Mouse (Mus musculus): ENCODE data around the gene Rnf130.
"Not testable (repeated sequence)": the region's sequence is repeated elsewhere in the genome, so short reads cannot be mapped to it uniquely, and the experiment has no call there.

The Rnf130 gene

DNA sequence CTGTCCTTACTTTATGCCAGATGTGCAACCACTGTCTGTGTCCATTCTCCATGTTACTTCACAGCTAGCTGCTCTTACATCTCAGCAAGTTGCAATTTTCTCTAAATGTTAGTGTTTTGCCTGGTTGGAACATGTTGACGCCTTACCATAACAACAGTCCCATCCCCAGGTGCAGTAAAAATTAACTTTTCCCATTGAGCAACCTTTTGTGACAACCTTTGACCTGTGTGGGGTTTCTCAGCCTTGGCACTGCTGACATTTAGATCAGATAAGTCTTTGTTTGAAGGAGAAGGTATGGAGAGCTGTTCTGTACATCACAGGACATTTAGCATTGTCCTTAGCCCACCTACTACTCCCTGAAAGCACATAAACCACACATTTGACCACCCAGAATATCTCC lies 64.7 kb downstream of the Rnf130 start:
- DNase-seq = no peak

DNA sequence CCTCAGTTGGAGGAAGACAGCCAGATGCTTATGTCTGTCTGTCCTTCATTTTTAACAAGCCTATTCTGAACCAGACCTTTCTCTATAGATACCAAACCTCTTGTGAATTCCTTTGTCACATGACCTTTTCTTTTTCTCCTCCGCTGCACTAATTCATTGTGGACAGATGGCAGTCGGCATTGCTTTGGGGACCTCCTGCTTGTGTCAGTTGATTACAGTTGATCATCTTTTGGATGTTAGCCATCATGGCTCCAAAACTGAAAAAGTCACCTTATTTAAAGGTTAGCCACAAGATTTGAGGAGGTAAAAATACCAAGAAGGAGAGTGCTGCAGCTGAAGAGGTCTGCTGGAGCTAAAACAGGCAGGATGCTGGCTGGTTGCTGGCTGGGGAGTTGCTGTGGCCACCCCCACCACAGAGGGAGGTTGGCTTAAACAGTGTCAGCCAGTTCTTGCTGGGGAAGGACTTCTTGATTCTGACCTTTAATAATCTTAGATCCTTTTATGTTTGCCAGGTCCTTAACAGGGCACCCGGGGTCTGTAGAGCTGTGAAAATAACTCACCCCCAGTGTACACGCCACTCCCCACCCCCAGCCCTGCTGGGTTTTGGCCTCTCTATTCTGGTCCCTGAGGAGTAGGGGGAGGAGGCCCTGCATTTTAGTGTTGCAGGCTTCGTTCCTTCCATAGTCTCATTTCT lies 66.0 kb downstream of the Rnf130 start:
- peak; percentile 76 for DNase-seq

DNA sequence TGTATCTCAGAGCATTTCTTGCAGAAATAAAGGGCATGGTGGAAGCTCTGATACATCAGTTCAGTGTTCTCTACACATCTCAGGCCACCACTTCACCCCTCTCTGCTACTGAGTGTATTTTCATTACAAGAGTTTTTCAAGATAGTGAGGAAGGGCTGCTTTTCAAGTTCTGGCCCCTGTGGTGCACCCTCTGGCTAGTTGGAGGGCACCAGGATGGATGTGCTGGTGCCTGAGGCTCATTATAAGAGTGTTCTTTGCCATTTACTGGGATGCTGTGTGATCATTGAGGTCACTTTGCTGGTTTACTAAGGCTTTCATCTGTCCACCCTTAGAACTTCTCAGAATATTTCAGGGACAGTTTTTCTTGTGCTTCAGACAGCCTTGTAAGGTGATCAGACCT lies 66.5 kb downstream of the Rnf130 start:
- DNase-seq = no peak

DNA sequence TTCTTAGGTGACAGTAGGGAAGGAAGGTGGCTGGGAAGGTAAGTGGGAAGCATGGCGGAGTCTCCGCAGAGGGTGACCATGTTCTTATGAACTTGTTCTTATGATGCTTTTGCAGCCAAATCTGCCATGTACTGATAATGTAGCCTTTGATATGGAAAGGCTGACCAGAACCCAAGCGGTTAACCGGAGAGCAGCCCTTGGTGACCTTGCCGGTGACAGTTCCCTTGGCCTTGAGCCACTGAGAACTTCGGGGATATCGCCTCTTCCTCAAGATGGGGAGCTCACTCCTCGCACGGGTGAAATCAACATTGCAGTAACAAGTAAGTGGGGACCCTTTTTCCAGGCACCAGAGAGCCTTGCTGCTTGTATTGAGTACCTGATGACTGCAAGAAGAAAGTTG lies 70.5 kb downstream of the Rnf130 start:
- DNase-seq = no peak

DNA sequence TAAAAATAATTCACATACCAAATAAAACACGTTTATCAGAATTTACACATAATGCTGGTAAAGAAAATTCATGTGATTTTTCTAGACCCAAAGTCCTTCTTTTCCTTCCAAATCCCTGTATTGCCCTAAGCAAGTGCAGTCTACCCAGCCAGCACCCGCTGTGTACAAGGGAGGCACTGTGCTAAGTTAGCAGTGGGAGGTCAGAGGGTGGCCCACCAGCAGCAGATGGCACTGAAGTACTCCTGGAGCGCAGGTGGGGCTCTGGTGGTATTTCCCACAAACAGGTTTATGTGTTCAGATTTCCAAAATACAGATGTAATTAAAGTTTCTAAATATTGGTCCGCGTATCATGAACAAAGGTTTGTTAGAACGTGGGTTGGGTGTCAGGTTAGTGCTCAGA lies 71.9 kb downstream of the Rnf130 start:
- no peak for DNase-seq

DNA sequence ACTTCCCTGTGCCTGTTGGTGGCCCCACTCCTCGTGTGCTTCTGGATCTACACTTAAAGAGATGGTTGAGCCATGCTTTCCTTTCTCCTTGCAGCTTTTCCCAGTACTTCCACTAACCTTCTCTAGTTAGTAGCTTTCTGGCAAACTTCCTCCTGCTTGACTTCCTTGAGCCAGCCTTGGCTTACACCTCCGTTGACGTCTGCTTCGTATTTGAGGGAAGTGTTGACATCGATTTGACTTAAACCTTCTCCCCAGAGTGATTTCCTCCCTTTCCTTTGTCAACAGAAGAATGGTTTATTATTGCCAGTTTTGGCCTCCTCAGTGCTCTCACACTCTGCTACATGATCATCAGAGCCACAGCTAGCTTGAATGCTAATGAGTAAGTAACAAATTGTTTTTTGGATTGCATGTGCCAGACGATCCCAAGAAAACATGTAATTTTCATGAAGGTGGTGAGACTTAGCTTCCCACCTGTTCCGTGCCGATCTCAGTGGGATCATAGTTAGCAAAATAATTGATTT lies 73.9 kb downstream of the Rnf130 start:
- DNase-seq = no peak

DNA sequence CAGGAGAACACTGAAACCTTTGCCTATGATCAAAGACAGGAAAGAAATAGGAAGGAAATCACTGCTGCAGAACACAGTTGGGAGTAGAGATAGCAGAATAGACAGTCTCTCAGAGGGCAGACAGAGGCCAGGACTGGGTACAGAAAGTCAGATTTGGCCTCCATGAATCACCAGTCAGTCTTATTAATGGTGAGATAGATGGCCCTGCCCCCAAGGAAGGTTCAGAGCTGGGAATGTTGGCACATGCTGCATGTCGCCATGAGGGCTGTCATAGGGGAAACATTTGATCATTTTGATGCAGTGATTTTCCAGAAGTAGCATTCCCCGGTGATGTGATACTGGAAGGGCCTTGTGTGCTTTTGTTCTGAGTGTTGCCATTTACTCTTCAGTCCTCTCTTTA lies 74.5 kb downstream of the Rnf130 start:
- DNase-seq = no peak

DNA sequence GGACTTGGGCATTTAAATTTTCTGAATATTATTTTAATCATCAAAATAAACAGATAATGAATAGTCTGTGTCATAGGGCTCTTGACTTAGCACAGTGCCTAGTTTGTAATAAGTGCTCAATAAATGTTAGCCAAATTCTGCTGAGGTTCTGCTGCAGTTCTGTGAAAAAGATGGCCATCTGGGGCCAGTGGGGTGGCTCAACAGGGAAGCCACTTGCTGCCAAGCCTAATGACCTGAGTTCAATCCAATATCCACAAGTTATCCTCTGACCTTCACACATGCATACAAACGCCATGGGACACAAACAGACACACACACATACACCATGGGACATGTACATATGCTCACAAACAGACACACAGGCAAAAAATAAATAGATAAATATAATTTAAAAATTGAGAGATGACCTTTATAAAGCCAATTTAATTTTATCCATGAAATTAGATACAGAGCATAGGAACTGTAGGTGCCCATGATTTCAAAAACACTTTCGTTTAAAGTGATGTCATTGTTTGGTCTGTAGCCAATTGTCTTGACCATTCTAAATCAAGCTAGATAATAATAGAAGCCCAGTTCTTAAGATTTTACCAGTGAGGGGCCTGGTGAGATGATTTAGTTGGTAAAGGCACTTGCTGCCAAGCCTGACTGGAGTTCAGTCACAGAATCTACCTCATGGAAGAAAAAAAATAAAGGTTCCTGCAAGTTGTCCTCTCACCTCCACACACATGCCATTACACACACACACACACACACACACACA lies 75.6 kb downstream of the Rnf130 start:
- no peak for DNase-seq

DNA sequence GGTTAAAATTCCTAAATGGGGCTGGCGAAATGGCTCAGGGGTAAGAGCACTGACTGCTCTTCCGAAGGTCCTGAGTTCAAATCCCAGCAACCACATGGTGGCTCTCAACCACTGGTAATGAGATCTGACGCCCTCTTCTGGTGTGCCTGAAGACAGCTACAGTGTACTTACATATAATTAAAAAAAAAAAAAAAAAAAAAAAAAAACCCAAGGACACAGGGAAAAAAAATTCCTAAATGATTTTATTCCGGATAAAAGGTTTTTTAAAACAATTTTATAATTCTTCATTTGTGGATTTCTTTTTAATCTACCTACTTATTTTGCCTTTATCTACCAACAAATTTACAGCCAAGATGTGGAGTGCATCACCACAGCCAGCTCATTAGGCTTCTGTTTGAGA lies 76.8 kb downstream of the Rnf130 start:
- not testable (repeated sequence) for DNase-seq

DNA sequence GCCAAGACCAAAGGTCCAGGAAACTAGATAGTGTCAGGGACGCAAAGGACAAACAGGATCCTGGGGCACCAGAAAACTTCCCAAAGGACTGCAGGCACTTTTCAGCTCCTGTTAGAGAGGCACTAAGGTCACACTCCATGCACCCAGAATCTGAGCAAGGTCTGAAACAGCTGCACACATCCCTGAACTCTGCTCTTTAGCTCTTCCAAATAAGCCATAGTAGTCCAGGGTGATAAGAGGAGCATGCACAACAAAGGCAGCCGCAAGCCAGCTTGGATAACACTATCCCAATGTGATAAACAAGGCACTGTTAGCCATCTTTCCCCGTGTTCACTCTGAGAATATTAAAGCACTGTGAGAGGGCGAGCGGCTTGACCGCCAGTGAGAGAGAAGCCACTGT lies 78.9 kb downstream of the Rnf130 start:
- DNase-seq = no peak

DNA sequence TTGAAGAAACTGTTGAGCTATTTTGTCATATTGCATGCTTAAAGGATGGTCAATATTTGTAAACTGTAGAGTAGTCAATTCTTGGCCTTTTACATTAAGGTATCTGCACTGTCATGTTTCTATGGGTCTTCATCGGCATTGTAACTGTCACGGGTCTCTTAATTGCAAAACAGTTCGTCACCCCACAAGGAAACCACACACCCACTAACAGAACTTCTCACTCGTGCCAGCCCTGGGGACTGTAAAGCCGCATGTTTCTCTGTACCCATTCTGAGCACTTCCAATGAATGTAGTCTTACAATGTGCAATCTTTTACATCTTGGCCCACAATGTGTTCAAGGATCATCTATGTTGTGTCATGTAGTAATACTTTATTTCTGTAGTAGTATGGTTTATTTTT lies 80.1 kb downstream of the Rnf130 start:
- DNase-seq = no peak

DNA sequence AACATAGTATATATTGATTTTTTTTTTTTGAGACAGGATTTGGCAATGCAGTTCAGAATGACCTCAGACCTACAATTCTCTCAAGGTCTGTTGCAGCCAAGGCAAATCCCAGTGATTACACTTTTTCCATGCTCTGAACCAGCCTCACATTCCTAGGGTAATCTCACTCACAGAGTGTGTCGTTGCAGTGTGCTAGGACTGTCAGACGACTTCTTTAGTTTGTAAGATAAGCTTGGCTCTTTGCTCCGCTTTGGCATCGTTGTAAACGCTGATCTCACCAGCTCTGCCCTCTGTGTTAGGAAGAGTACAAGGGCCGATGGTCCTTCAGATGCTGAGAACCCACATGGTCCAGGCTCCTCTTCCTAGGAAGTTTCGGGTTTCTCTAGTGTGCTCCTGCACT lies 80.9 kb downstream of the Rnf130 start:
- no peak for DNase-seq

DNA sequence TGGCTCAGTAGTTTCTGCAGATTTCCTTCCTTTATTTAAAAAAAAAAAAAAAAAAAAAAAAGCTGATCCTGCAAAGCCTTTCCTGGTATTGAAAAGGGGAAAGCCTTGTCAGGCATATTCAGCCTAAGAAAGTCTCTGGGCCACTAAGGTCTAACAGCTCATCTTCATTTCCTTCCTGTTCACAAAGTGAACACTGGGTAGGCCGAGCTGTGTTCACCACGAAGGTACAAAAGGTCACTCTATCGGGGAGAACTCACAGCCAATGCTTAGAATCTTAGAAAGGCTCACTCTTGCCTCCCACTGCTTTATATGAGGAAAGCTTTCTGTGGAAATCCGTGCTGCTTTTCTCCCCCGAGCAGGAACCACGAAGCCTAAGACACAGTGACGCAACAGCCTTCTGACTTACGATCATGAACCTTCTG lies 83.7 kb downstream of the Rnf130 start:
- DNase-seq = no peak

DNA sequence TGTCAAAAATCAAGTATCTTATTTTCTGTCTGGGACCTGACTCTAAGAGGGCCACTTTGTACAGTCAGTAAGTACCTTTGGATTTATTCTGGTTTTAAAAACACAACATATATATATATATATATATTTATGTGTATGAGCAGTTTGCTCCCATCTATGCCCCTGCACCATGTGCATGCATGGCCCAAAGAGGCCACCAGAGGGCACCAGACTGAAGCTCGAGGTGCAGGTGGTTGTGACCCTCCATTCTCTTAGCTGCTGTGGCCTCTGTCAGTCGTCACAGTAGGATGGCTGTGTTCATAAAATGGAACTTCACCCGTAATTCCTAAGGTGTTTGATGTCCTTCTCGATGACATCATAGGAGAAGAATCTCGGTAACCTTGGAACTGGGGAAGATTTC lies 89.2 kb downstream of the Rnf130 start:
- DNase-seq = peak; percentile 77

DNA sequence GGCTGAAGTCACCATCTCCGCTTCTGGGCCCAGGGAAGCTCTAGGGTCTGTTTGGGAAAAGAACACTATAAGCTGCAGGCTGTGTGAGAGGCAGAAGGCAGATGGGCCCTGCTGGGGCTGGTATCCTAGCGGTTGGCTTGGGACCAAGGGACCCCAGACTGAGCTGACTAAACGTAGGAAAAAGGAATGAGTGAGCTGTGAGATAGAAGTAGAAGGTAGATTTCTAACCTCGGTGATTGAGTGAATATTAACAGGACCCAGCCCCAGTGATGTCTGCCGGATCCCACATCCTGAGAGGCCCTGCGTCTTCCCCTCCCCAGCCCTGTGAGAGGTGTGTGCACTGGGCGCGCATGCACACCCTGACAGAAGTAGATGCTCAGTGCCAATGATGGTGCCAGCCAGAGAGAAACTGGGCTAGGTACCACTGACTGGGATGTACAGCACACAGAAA lies 97.5 kb downstream of the Rnf130 start:
- no peak for DNase-seq

DNA sequence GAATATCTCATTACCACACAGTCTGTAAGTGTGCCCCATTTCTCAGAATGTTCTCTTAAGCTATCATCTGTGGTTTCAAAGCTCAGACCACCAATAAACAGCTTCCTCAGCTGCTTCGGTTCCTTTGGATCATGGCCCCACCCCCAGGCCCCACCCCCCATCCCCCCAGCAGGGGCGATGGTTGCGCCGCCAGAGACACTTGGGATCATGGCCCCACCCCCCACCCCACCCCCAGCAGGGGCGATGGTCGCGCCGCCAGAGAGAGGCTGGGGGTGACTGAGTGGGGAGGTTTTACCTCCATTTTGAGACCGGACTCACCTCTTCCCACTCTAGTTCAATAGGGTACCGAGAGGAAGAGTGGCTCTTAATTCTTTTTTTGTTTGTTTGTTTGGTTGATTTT lies 102.6 kb downstream of the Rnf130 start:
- DNase-seq = peak; percentile 11

DNA sequence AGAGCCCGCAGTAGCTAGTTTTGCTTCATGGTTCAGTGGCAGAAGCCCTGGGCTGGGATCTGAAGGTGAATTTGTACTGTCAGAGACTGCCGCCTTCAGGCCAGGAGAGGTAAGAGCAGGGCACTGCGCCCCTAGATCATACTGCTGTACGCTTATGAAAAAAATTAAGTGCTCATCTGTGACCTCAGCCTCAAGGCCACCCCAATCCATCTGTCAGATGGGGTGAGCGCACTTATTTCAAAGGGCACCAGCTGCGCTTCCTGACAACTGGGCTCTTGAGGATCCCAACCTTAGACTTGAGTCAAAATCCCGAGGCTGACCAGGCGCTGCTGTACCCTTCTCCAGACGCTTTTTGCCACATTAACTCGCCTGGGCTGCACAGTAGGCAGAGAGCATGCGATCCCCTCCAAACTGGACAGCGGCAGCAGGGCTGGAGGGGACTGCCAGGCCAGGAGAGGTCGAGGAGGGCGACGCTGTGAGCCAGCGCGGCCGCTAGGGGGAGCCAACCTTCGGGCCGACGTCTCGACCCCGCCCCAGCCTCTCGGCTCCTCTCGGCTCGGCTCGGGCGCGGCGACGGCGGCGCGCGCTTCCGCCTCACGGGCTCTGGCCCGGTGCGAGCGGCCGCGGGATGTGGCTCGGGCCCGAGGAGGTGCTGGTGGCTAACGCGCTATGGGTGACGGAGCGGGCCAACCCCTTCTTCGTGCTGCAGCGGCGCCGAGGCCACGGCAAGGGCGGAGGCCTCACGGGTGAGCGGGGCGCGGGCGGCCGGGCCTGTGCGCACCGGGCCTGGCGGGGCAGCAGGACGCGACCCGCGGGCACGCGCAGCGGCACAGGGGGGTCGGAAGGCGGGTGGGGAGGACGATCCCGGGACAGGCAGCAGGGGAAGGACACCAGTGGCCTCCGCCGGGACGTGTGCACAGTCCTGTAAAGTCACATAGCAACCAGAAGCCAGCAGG lies 105.9 kb downstream of the Rnf130 start, which contains the start of gene Tbc1d9b:
TSS of gene Tbc1d9b (plus strand) at position 586 of the 956 bp plus-strand sequence.
- DNase-seq = peak; percentile 92

DNA sequence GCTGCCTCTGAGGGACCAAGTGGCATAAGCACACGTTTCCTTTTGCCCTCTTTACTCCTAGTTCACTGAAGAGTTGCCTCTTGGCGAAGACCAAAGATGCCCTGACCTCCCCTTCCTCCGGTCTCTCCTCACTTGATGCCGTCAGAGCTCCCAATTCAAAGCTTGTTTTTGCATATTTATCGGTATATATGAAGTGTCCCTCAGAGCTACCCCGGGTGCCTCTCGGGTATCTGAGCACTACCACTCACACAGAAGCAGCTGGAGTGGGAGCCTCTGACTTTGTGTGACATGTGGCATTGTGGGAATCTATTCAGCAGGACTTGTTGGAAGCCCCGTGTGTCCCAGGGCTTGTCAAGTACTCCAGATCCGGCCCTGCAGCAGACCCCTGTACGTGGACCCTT lies 106.7 kb downstream of the Rnf130 start:
- DNase-seq = peak; percentile 29

DNA sequence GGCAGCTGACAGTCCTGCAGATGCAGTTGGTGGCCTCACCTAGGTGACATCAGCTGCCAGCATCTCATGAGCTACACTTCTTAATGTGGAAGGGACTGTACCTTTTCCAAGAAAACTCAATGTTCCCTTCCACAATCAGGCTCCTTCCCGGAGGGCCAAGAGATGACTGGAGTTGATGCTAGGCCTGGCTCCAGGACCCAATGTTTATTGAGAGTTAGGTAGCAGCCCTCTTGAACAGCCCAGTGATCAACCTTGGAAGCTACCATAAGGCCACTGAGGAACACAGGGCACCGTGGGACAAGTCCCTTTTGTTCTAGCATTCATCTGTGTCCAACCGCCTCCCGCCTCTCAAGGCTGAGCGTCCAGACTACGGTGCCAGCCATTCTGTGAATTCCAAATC lies 107.1 kb downstream of the Rnf130 start:
- no peak for DNase-seq

DNA sequence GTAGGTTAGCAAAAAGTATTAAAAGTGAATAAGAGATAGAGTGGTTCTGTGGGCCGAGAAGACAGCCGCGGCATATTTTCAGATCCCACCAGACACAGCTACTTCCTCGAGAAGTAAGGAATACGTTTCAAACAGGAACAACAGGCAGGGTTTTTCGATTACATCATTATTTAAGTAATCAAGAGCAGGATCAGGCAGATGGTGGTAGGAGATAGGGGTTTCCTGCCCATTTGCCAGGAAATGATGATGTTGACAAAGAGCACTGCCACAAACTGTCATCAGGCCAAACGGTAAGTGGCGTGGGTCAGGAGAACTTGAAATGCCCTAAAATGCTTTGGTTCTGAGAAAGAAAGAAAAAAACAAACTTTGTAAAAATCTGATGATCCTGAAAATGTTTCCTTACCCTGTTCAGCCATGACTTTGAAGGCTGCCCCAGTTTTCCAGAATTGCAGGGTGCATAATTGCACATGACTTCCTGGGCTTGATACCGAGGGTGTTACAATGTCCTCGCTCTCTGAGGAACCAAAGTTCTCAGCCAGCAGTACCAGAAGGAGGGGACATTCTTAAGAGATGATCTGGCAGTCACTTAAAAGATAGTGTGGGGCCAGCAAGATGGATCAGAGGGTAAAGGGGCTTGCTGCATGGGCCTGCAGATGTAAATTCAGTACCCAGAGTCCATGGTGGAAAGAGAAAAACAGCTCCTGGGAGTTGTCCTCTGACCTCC lies 109.2 kb downstream of the Rnf130 start:
- DNase-seq = no peak

DNA sequence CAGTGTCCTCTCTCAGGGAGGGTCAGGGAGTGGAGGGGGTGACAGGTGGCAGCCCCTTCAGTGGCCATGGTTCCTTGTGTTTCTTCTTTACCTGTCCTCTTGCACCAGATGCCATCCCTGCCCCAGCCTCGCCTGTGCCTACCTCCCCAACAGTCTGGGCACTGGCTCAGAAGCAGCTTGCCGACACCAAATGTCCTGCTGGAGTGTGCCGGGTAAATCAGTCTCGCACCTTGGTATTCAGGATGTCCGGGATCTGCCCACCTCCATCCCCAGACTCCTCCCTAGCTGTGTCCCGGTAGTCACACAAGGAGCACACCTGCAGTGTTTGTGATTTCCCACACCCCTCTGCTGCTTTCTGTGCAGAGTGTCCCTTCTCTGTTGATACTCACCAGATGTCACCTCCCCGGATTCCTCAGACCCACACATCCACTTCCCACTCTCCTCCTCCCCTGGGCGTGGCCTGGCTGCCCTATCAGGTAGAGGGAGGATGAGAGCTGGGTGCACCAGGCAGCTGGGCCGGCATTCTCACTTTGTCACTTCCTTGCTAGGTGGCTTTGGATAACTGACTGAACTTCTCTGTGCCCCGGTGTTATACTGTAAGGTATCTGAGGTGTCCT lies 113.2 kb downstream of the Rnf130 start:
- DNase-seq = no peak

DNA sequence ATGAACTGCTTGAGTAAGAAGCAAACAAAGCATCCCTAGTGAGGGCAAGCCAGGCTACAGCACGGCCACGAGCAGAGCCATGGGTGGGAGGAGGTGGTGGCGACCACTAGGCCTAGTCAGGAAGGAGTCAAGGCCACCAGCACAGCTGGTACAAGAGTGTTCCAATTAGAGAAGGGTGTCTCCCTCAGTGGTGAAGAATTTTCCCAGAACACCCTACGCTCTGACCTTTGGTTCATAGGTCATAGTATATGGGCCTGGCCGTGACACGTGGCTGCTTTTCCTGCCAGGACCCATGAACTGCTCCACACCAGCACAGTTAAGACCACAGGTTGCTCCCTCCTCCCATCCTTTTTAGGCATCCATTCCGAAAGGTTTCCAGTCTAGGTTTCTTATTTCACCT lies 114.4 kb downstream of the Rnf130 start:
- no peak for DNase-seq
